Mouse (Mus musculus) heart, embryonic 16.5 days (tissue): ENCODE measurements around the gene Ppp1r32. TPM values are rescaled to one million over a fixed set of nuclear protein-coding genes. Genes with fewer than 3 reads are reported as not detected.
A peak's percentile ranks its signal among the peaks of the same experiment; 100 is the strongest.

ENCODE experiments used
- ATAC-seq: fragments of 200-750 bp; cut with Nextera tagmentation; replicated peaks from 2 replicates; pipeline ENCODE4 v1.8.0; 2017; ENCODE audit warnings: moderate number of reproducible peaks; ENCODE audit not compliant: insufficient read depth, low FRiP score; ENCODE audit errors: extremely low read depth
- H3K27ac ChIP-seq: fragments of 300-500 bp; sonication (generic); 2 replicates; pipeline ENCODE4 v1.5.1; 2014; ENCODE audit warnings: mild to moderate bottlenecking, low read length, control low read depth, moderate library complexity
- H3K27me3 ChIP-seq: fragments of 300-500 bp; sonication (generic); 2 replicates; pipeline ENCODE4 v1.6.1; 2014; ENCODE audit warnings: low read length, mixed read lengths; ENCODE audit not compliant: control insufficient read depth, insufficient read depth
- H3K36me3 ChIP-seq: fragments of 300-500 bp; sonication (generic); 2 replicates; pipeline ENCODE4 v1.6.1; 2014; ENCODE audit not compliant: control insufficient read depth, insufficient read depth
- H3K4me1 ChIP-seq: fragments of 300-500 bp; sonication (generic); 2 replicates; pipeline ENCODE4 v1.6.1; 2014; ENCODE audit warnings: low read length, mixed read lengths; ENCODE audit not compliant: control insufficient read depth, insufficient read depth
- H3K4me2 ChIP-seq: fragments of 300-500 bp; sonication (generic); 2 replicates; pipeline ENCODE4 v1.6.1; 2014; ENCODE audit warnings: low read depth, mild to moderate bottlenecking, control low read depth, low read length
- H3K4me3 ChIP-seq: fragments of 300-500 bp; sonication (generic); 2 replicates; pipeline ENCODE4 v1.5.1; 2014; ENCODE audit warnings: mild to moderate bottlenecking, control low read depth, low read length
- H3K9ac ChIP-seq: fragments of 300-500 bp; sonication (generic); 2 replicates; pipeline ENCODE4 v1.6.1; 2014; ENCODE audit warnings: low read length, control low read depth
- H3K9me3 ChIP-seq: fragments of 300-500 bp; sonication (generic); replicated peaks from 2 replicates; pipeline ENCODE4 v1.6.1; 2016; ENCODE audit warnings: low read length; ENCODE audit not compliant: control insufficient read depth
- WGBS: fragments of 180-500 bp; shearing (Covaris S2); extraction: QIAGEN DNeasy Blood & Tissue Kit; methylation state at CpG from one replicate; pipeline ENCODE4 v1.1.7; 2014; 5-methylcytosine and 5-hydroxymethylcytosine counted together
- polyA plus RNA-seq: library from polyadenylated mRNA; unstranded; fragments of >200 nt; fragmentation: Nextera tagmentation; extraction: Ambion mirVana; gene quantifications from 2 replicates; pipeline ENCODE4 v1.2.1, GENCODE M21; 2015

Ppp1r32 gene
- polyA plus RNA-seq, 1 experiment from 2014 or later, result 0.13 TPM

DNA sequence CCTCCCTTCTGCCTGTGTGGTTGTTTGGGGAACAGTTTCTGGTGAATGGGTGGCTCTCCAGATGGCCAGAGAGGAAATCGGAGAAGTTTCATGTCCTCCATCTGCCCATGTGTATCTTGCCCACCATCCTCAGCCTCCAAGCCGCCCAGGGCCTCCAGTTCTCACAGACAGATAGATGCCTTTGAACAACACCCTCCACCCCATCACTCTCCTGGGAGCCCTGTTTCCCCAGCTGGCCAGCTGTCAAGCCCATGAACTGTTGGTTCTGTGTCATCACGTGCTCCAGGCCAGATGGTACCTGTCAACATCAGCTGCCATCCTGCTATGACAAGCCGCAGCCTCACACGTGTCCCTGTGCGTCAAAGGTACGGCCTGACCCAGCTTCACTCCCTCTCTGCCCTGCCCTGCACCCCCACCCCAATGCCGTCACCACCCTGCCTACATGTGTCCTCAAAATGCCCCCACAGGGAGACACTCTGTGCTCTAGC, 13.5 kb downstream of the Ppp1r32 start:
- H3K4me3 ChIP-seq, result no peak overlapping the region
- H3K9me3 ChIP-seq, result no peaks in the 10 kb centered on the region
- WGBS, result 30% methylated on average over 8 of the region's 8 CpGs
- no peak overlapping the region for H3K27ac ChIP-seq
- ATAC-seq, result no peak
- H3K4me1 ChIP-seq, result peaks cover 3% of the 10 kb centered on the region; the same call in 1 of the 2 replicates
- peaks cover 28% of the 10 kb centered on the region for H3K27me3 ChIP-seq
- H3K36me3 ChIP-seq, result no peaks in the 10 kb centered on the region
- H3K4me2 ChIP-seq, result no peak overlapping the region
- H3K9ac ChIP-seq, result no peak overlapping the region

- 45% methylated on average over 4 of the region's 4 CpGs for WGBS
- no peak for ATAC-seq
Observed at GRCm38 (mm10) chr19:10464427-10464826, 18.3 kb downstream of the Ppp1r32 start.

DNA sequence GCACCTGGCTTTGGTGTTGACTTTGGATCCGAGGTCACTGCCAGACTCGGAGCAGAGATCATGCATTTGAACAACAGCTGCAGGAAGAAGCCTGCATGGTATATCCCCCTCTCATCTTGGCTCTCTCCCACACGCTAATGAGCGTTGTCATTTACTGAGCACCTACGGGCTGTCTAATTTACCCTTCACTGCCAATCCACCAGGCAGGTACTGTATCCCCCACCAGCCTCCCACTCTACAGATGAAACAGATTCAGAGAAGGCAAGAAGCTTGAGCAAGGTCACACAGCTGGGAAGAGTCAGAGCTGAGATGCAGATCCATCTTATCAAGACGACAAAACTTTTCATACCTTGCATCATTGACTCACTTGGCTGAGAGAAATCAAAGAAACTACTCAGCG, 21.1 kb downstream of the Ppp1r32 start:
- no peak overlapping the region for H3K4me3 ChIP-seq
- peaks cover 78% of the 10 kb centered on the region for H3K27me3 ChIP-seq
- no peaks in the 10 kb centered on the region for H3K9me3 ChIP-seq
- no peak overlapping the region for H3K9ac ChIP-seq
- H3K4me1 ChIP-seq, result peaks cover 10% of the 10 kb centered on the region
- 32% methylated on average over 7 of the region's 7 CpGs for WGBS
- no peak for ATAC-seq
- no peak overlapping the region for H3K27ac ChIP-seq
- no peaks in the 10 kb centered on the region for H3K36me3 ChIP-seq
- H3K4me2 ChIP-seq, result no peak overlapping the region

More at GRCm38 (mm10) chr19:10464427-10464826, 18.3 kb downstream of the Ppp1r32 start:
- H3K27me3 ChIP-seq, result peaks cover 62% of the 10 kb centered on the region
- no peak overlapping the region for H3K4me2 ChIP-seq
- no peaks in the 10 kb centered on the region for H3K36me3 ChIP-seq
- no peak overlapping the region for H3K4me3 ChIP-seq
- no peak overlapping the region for H3K9ac ChIP-seq
- no peak overlapping the region for H3K27ac ChIP-seq
- H3K4me1 ChIP-seq, result peaks cover 3% of the 10 kb centered on the region; the same call in 1 of the 2 replicates
- no peaks in the 10 kb centered on the region for H3K9me3 ChIP-seq

- Histone ChIP-seq H3K9ac (no peak overlapping the region), H3K36me3 (no peaks in the 10 kb centered on the region), H3K27me3 (peaks cover 86% of the 10 kb centered on the region), H3K4me1 (peaks cover 10% of the 10 kb centered on the region), H3K9me3 (no peaks in the 10 kb centered on the region), H3K4me3 (no peak overlapping the region), H3K27ac (no peak overlapping the region), H3K4me2 (no peak overlapping the region)
- 52% methylated on average over 11 of the region's 11 CpGs for WGBS
- no peak for ATAC-seq
Observed at GRCm38 (mm10) chr19:10459907-10460306, 22.8 kb downstream of the Ppp1r32 start.

DNA sequence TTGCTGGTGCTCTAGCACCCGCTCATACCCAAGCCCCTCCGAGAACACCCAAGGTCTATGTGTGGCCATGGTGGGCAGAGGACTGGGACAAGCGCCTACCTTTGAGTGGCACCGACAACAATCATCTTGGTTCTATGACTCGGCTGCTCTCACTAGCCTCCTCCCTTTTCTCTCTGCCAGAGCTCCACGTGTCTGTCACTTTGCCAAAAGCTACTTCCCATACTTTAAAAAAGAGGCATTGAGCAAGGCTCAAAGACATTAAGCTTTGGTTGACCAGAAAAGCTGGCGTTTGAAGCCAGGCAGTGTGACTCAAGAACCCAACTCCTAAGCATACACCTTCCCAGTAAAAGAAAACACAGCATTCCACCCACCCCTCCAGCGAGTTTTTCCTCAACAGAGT, 24.6 kb downstream of the Ppp1r32 start:
- Histone ChIP-seq H3K4me1 (peaks cover 10% of the 10 kb centered on the region), H3K36me3 (no peaks in the 10 kb centered on the region), H3K27me3 (peaks cover 92% of the 10 kb centered on the region), H3K9me3 (no peaks in the 10 kb centered on the region), H3K27ac (no peak overlapping the region), H3K9ac (no peak overlapping the region), H3K4me2 (peak overlapping the region; percentile 73), H3K4me3 (peak overlapping the region; percentile 55)
- ATAC-seq, result no peak
- 20% methylated on average over 8 of the region's 8 CpGs for WGBS

DNA sequence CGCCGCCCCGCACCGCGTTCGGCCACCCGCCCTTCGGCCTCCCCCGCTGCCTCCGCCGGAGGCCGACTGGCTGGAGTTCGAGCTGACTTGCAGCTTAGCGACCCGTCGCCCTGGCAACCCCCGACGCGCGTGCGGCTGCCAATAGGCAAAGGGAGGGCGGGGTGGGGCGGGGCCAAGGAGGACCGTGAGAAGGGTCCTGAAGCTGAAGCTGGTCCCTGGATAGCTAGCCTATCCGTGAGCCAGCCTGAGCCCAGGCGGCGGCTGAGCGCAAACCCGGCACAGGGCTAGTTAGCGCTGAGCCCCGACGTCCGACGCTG, 25.3 kb downstream of the Ppp1r32 start:
- H3K9me3 ChIP-seq, result no peaks in the 10 kb centered on the region
- H3K36me3 ChIP-seq, result no peaks in the 10 kb centered on the region
- WGBS, result 1% methylated on average over 34 of the region's 34 CpGs
- ATAC-seq, result peak; percentile 69
- H3K27ac ChIP-seq, result no peak overlapping the region
- H3K4me2 ChIP-seq, result peak overlapping the region; percentile 73
- peaks cover 10% of the 10 kb centered on the region for H3K4me1 ChIP-seq
- H3K9ac ChIP-seq, result no peak overlapping the region
- peaks cover 96% of the 10 kb centered on the region for H3K27me3 ChIP-seq
- H3K4me3 ChIP-seq, result peak overlapping the region; percentile 55

GRCm38 (mm10) chr19:10456752-10457483, 25.8 kb downstream of the Ppp1r32 start, which contains the start of gene Lrrc10b:
Gene Lrrc10b (minus strand): TSS chr19:10457473.
- Histone ChIP-seq H3K9me3 (no peaks in the 10 kb centered on the region), H3K27me3 (peaks cover 96% of the 10 kb centered on the region), H3K4me1 (peaks cover 10% of the 10 kb centered on the region), H3K4me2 (peak within 1 kb of the TSS; percentile 73), H3K9ac (peak within 1 kb of the TSS; percentile 21; the same call in 1 of the 2 replicates), H3K36me3 (no peaks in the 10 kb centered on the region), H3K27ac (no peak within 1 kb of the TSS), H3K4me3 (peak within 1 kb of the TSS; percentile 55)
- peak; percentile 43 for ATAC-seq
- under 1% methylated on average over 89 of the region's 96 CpGs for WGBS

GRCm38 (mm10) chr19:10455437-10455806, 27.3 kb downstream of the Ppp1r32 start:
- Histone ChIP-seq H3K9ac (no peak overlapping the region), H3K9me3 (no peaks in the 10 kb centered on the region), H3K27ac (no peak overlapping the region), H3K27me3 (peaks cover 92% of the 10 kb centered on the region), H3K4me3 (no peak overlapping the region), H3K36me3 (no peaks in the 10 kb centered on the region), H3K4me2 (no peak overlapping the region), H3K4me1 (peaks cover 10% of the 10 kb centered on the region)
- 47% methylated on average over 3 of the region's 3 CpGs for WGBS
- no peak for ATAC-seq

DNA sequence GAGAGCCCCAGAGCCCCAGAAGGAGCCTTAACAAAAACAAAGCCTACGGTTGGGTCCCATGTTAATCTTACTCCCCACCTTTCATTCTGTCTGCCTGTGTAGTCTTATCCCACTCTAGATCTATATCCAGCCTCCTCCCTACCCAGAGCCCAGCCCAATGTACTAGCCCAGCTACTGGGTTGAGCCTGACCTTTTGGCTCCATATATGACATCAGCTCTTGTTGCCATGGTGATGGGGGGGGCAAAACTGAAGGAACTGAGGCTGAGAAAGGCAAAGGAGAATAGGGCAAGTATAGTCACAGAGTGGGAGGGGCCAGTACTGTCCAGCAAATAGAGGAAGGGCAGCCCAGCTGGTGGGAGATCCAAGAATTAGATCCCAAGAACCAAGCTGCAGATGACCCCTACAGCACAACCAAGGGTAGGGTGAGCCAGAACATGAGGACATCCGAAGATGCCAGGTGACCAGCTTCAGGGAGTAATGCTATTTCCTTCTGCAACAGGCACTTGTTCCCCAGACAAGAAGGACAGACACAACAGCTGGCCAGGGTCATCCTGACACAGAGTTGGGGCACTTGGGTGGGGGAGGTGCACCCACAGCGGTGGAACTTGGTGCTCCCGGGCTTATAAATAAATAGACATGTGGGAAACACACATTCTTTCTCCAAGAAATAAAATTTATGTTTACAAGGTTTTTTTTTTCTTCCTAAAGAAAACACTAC, 27.9 kb downstream of the Ppp1r32 start:
- H3K4me1 ChIP-seq, result peaks cover 10% of the 10 kb centered on the region
- H3K9me3 ChIP-seq, result no peaks in the 10 kb centered on the region
- WGBS, result 67% methylated on average over 4 of the region's 4 CpGs
- no peak overlapping the region for H3K9ac ChIP-seq
- no peak for ATAC-seq
- H3K4me3 ChIP-seq, result no peak overlapping the region
- no peak overlapping the region for H3K4me2 ChIP-seq
- H3K27me3 ChIP-seq, result peaks cover 90% of the 10 kb centered on the region
- H3K36me3 ChIP-seq, result no peaks in the 10 kb centered on the region
- H3K27ac ChIP-seq, result no peak overlapping the region
